Mouse (Mus musculus): ENCODE measurements at regions not wholly inside any gene's neighbourhood (a gene's known extent, or its start where the extent isn't known, plus 50 kb on each side); places are given as distances from the start of the nearest gene placed in this dataset.

DNA sequence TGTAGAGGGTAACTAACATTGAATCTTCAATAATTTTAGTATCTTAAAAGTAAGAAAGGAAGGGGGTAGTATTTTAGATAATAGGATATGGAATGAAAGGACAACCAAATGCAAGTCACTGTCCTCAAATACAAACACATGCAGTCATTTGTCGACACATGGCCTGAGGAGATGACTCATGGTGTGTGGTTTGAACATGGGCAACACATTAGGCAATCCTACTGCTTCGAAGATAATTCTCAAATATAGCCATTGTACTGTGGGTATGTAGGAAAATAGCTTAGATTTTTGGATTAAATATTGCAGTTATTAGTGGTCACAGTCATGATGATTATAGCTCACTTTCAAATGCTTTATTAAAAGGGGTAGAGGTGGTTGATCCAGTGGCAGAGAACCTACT lies 771.7 kb upstream of the Lrrc6 start:
- no peak for TF ChIP-seq CTCF (IDR thresholded peaks at IDR 0.05; ENCODE audit: borderline replicate concordance, insufficient read depth, low read depth, low read length)
- TF ChIP-seq POLR2A (IDR thresholded peaks at IDR 0.05; ENCODE audit: borderline replicate concordance, insufficient read depth, low read length): no peak
